Mouse (Mus musculus) G1E (cell line): Measurements from ENCODE around the gene Rab11a.

Source experiments
- CTCF ChIP-seq: IDR thresholded peaks from 2 replicates; pipeline ENCODE4 v1.5.1; 2012; ENCODE audit warnings: low read depth, low read length, inconsistent platforms, mixed read lengths
- GATA1 ChIP-seq: IDR thresholded peaks from 2 replicates; pipeline ENCODE4 v1.6.1; 2012; ENCODE audit warnings: borderline replicate concordance, low read length, inconsistent platforms, mixed read lengths
- POLR2AphosphoS5 ChIP-seq: IDR thresholded peaks from 2 replicates; pipeline ENCODE4 v1.6.1; 2012; ENCODE audit warnings: low read depth, low read length, inconsistent platforms; ENCODE audit not compliant: insufficient replicate concordance
- TAL1 ChIP-seq: conservative IDR thresholded peaks from 2 replicates; pipeline ENCODE4 v1.6.1; 2012; ENCODE audit warnings: low read depth, low read length, inconsistent platforms, mixed read lengths

GRCm38 (mm10) chr9:64737406-64738201 lies at the start of gene Rab11a:
- TF ChIP-seq CTCF, result no peak
- no peak for TF ChIP-seq GATA1
- no peak for TF ChIP-seq POLR2AphosphoS5
- no peak for TF ChIP-seq TAL1
